Mouse (Mus musculus): ENCODE data around the gene Wee2.

- TF ChIP-seq POLR2A (IDR thresholded peaks at IDR 0.05; ENCODE audit: borderline replicate concordance, extremely low read depth, low read depth, low read length) (no peak), CTCF (IDR thresholded peaks at IDR 0.05; ENCODE audit: insufficient read depth, low read length) (no peak)
Measured at GRCm38 (mm10) chr6:40418386-40418785, 20.5 kb upstream of the Wee2 start.

Data from lung, adult 2 months (tissue).